Mouse (Mus musculus): ENCODE measurements at regions not wholly inside any gene's neighbourhood (a gene's known extent, or its start where the extent isn't known, plus 50 kb on each side); places are given as distances from the start of the nearest gene placed in this dataset.

GRCm38 (mm10) chr10:19139234-19139633, 123.8 kb upstream of the Tnfaip3 start:
- DNase-seq (ENCODE audit: low spot score): no peak

- no peak for DNase-seq (ENCODE audit: low spot score)
Measured at GRCm38 (mm10) chr10:19138258-19138657, 122.8 kb upstream of the Tnfaip3 start.

GRCm38 (mm10) chr10:19127581-19128291, 112.3 kb upstream of the Tnfaip3 start:
- DNase-seq (ENCODE audit: low spot score): no peak

- no peak for DNase-seq (ENCODE audit: low spot score)
Measured at GRCm38 (mm10) chr10:19126922-19127321, 111.5 kb upstream of the Tnfaip3 start.

- no peak for DNase-seq (ENCODE audit: low spot score)
Measured at GRCm38 (mm10) chr10:19126438-19126837, 111.0 kb upstream of the Tnfaip3 start.

- DNase-seq (ENCODE audit: low spot score): no peak
Measured at GRCm38 (mm10) chr10:19123691-19124090, 108.2 kb upstream of the Tnfaip3 start.

GRCm38 (mm10) chr10:19122221-19122620, 106.8 kb upstream of the Tnfaip3 start:
- no peak for DNase-seq (ENCODE audit: low spot score)

GRCm38 (mm10) chr10:19119281-19120049, 104.0 kb upstream of the Tnfaip3 start:
- no peak for DNase-seq (ENCODE audit: low spot score)

GRCm38 (mm10) chr10:19118569-19119280, 103.3 kb upstream of the Tnfaip3 start:
- no peak for DNase-seq (ENCODE audit: low spot score)

GRCm38 (mm10) chr10:19117071-19117605, 101.7 kb upstream of the Tnfaip3 start:
- no peak for DNase-seq (ENCODE audit: low spot score)

- DNase-seq (ENCODE audit: low spot score): no peak
Measured at GRCm38 (mm10) chr10:19112459-19112858, 97.0 kb upstream of the Tnfaip3 start.

GRCm38 (mm10) chr10:19105231-19105681, 89.8 kb upstream of the Tnfaip3 start:
- no peak for DNase-seq (ENCODE audit: low spot score)

GRCm38 (mm10) chr10:19104671-19105203, 89.3 kb upstream of the Tnfaip3 start:
- DNase-seq (ENCODE audit: low spot score): no peak

GRCm38 (mm10) chr10:19099369-19100285, 84.2 kb upstream of the Tnfaip3 start:
- no peak for DNase-seq (ENCODE audit: low spot score)

- DNase-seq (ENCODE audit: low spot score): peak; percentile 49
Measured at GRCm38 (mm10) chr10:19094297-19094696, 78.8 kb upstream of the Tnfaip3 start.

GRCm38 (mm10) chr10:19093689-19094088, 78.2 kb upstream of the Tnfaip3 start:
- DNase-seq (ENCODE audit: low spot score): no peak

- no peak for DNase-seq (ENCODE audit: low spot score)
Measured at GRCm38 (mm10) chr10:19091949-19092348, 76.5 kb upstream of the Tnfaip3 start.

GRCm38 (mm10) chr10:19091110-19091509, 75.7 kb upstream of the Tnfaip3 start:
- DNase-seq (ENCODE audit: low spot score): no peak

GRCm38 (mm10) chr10:19086995-19087394, 71.5 kb upstream of the Tnfaip3 start:
- no peak for DNase-seq (ENCODE audit: low spot score)

- DNase-seq (ENCODE audit: low spot score): no peak
Measured at GRCm38 (mm10) chr10:19082136-19082535, 66.7 kb upstream of the Tnfaip3 start.

GRCm38 (mm10) chr10:19078047-19078446, 62.6 kb upstream of the Tnfaip3 start:
- DNase-seq (ENCODE audit: low spot score): no peak
